Mouse (Mus musculus) lung, postnatal 0 days (tissue): ENCODE measurements at regions not wholly inside any gene's neighbourhood (a gene's known extent, or its start where the extent isn't known, plus 50 kb on each side); places are given as distances from the start of the nearest gene placed in this dataset.

Experiments
- CTCF ChIP-seq: IDR thresholded peaks from 2 replicates; pipeline ENCODE4 v1.5.1; 2016; ENCODE audit warnings: antibody characterized with exemption, mild to moderate bottlenecking
- EP300 ChIP-seq: IDR thresholded peaks from 2 replicates; pipeline ENCODE4 v1.6.1; 2016; ENCODE audit warnings: antibody characterized with exemption, mild to moderate bottlenecking, control low read depth

GRCm38 (mm10) chrX:11597548-11597947 lies 269.9 kb downstream of the H2al1j start:
- TF ChIP-seq CTCF (no peak), EP300 (no peak)
